Mouse (Mus musculus) limb, embryonic 11.5 days (tissue): ENCODE data around the gene Ccdc34. TPM values are rescaled to one million over a fixed set of nuclear protein-coding genes. Genes with fewer than 3 reads are reported as not detected.
A peak's percentile ranks its signal among the peaks of the same experiment; 100 is the strongest.

Source experiments
- ATAC-seq: fragments of 200-750 bp; cut with Nextera tagmentation; 2 replicates; pipeline ENCODE4 v1.8.0; 2017; ENCODE audit warnings: low read depth; ENCODE audit not compliant: insufficient number of reproducible peaks, low FRiP score, low TSS enrichment
- DNase-seq: peaks from one replicate; pipeline ENCODE4 v3.0.0-alpha.2; 2015; ENCODE audit warnings: low spot score
- H3K27ac ChIP-seq: fragments of 300-500 bp; sonication (generic); replicated peaks from 2 replicates; pipeline ENCODE4 v1.5.1; 2014; ENCODE audit warnings: low read depth, mild to moderate bottlenecking, low read length
- H3K27me3 ChIP-seq: fragments of 300-500 bp; sonication (generic); 2 replicates; pipeline ENCODE4 v1.6.1; 2014; ENCODE audit warnings: mild to moderate bottlenecking, low read length, mixed read lengths; ENCODE audit not compliant: control insufficient read depth, insufficient read depth
- H3K36me3 ChIP-seq: fragments of 300-500 bp; sonication (generic); 2 replicates; pipeline ENCODE4 v1.6.1; 2014; ENCODE audit warnings: mild to moderate bottlenecking, low read length, moderate library complexity, mixed read lengths; ENCODE audit not compliant: control insufficient read depth, insufficient read depth
- H3K4me1 ChIP-seq: fragments of 300-500 bp; sonication (generic); 2 replicates; pipeline ENCODE4 v1.6.1; 2014; ENCODE audit warnings: low read length, mixed read lengths; ENCODE audit not compliant: control insufficient read depth, insufficient read depth
- H3K4me2 ChIP-seq: fragments of 300-500 bp; sonication (generic); 2 replicates; pipeline ENCODE4 v1.6.1; 2014; ENCODE audit warnings: low read depth, mild to moderate bottlenecking, moderate library complexity; ENCODE audit not compliant: severe bottlenecking
- H3K4me3 ChIP-seq: fragments of 300-500 bp; sonication (generic); 2 replicates; pipeline ENCODE4 v1.5.1; 2014; ENCODE audit warnings: low read depth, low read length
- H3K9ac ChIP-seq: fragments of 300-500 bp; sonication (generic); 2 replicates; pipeline ENCODE4 v1.6.1; 2014; ENCODE audit warnings: mild to moderate bottlenecking, low read length
- H3K9me3 ChIP-seq: fragments of 300-500 bp; sonication (generic); 2 replicates; pipeline ENCODE4 v1.6.1; 2016; ENCODE audit warnings: low read length; ENCODE audit not compliant: control insufficient read depth
- WGBS: fragments of 180-500 bp; shearing (Covaris S2); extraction: QIAGEN DNeasy Blood & Tissue Kit; methylation state at CpG from one replicate; pipeline ENCODE4 v1.1.7; 2014; 5-methylcytosine and 5-hydroxymethylcytosine counted together
- polyA plus RNA-seq: library from polyadenylated mRNA; unstranded; fragments of >200 nt; fragmentation: Nextera tagmentation; extraction: Ambion mirVana; gene quantifications from 2 replicates; pipeline ENCODE4 v1.2.1, GENCODE M21; 2014

Gene Ccdc34
- polyA plus RNA-seq, 1 experiment from 2014 or later, result 68.8 TPM

GRCm38 (mm10) chr2:110190416-110190815, 172.8 kb downstream of the Ccdc34 start:
- 90% methylated on average over 2 of the region's 2 CpGs for WGBS
- DNase-seq (no peak), ATAC-seq (no peak)
- H3K9me3 ChIP-seq, result no peaks in the 10 kb centered on the region
- no peak overlapping the region for H3K4me3 ChIP-seq
- H3K27ac ChIP-seq, result no peak overlapping the region
- H3K9ac ChIP-seq, result no peak overlapping the region
- H3K36me3 ChIP-seq, result no peaks in the 10 kb centered on the region
- peaks cover 27% of the 10 kb centered on the region for H3K4me1 ChIP-seq
- H3K27me3 ChIP-seq, result no peaks in the 10 kb centered on the region
- H3K4me2 ChIP-seq, result no peak overlapping the region

GRCm38 (mm10) chr2:110191186-110191690, 173.6 kb downstream of the Ccdc34 start:
- H3K9ac ChIP-seq, result no peak overlapping the region
- ATAC-seq, result no peak
- H3K4me1 ChIP-seq, result peaks cover 27% of the 10 kb centered on the region
- 52% methylated on average over 4 of the region's 4 CpGs for WGBS
- H3K9me3 ChIP-seq, result no peaks in the 10 kb centered on the region
- H3K4me2 ChIP-seq, result no peak overlapping the region
- no peak overlapping the region for H3K27ac ChIP-seq
- H3K27me3 ChIP-seq, result no peaks in the 10 kb centered on the region
- H3K4me3 ChIP-seq, result no peak overlapping the region
- no peaks in the 10 kb centered on the region for H3K36me3 ChIP-seq
- DNase-seq, result no peak

DNA sequence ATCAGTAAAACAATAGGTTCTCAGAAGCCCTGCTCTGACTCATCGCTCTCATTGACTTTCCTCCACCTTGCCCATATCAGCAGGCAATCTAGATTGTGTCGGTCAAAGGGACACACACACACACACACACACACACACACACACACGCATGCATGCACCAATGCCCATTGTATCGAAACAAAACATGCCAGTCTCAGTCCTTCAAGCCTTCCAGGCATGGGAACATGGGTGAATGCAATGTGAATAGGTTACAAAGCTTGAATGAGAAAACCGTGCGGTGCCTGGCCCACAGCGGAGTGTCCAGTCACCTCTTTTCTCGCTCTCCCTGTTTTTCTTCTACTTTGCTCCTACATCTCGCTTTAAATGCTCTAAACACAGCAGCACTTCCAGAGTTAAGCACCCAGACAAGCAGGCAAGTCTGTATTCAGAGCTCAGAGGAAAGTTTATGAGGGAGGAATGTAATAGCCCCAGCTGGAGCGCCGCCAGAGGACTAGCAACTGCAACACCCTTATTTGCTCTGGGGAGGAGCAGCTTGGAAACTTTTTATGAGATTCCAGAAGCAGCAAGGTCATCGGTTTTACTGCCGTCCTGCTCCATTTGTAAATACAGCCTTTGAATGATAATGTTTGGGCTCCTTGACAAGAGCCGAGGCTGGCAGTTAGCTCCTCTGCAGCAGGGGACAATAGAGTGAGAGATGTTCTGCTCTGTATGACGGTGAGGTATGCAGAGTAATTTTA, 174.5 kb downstream of the Ccdc34 start:
- H3K9ac ChIP-seq, result no peak overlapping the region
- peak; percentile 77 for ATAC-seq
- H3K36me3 ChIP-seq, result no peaks in the 10 kb centered on the region
- no peaks in the 10 kb centered on the region for H3K27me3 ChIP-seq
- no peak overlapping the region for H3K4me3 ChIP-seq
- peak; percentile 79 for DNase-seq
- peak overlapping the region; percentile 63 for H3K27ac ChIP-seq
- H3K4me2 ChIP-seq, result peak overlapping the region; percentile 3; the same call in 1 of the 2 replicates
- H3K9me3 ChIP-seq, result no peaks in the 10 kb centered on the region
- H3K4me1 ChIP-seq, result peaks cover 27% of the 10 kb centered on the region
- 26% methylated on average over 15 of the region's 15 CpGs for WGBS

- no peak overlapping the region for H3K9ac ChIP-seq
- no peaks in the 10 kb centered on the region for H3K36me3 ChIP-seq
- ATAC-seq, result peak; percentile 85
- H3K27me3 ChIP-seq, result no peaks in the 10 kb centered on the region
- H3K27ac ChIP-seq, result peak overlapping the region; percentile 37; the same call in 1 of the 2 replicates
- H3K4me1 ChIP-seq, result peaks cover 27% of the 10 kb centered on the region
- DNase-seq, result peak; percentile 59
- no peak overlapping the region for H3K4me3 ChIP-seq
- peak overlapping the region; percentile 3; the same call in 1 of the 2 replicates for H3K4me2 ChIP-seq
- 20% methylated on average over 3 of the region's 3 CpGs for WGBS
- H3K9me3 ChIP-seq, result no peaks in the 10 kb centered on the region
These were observed 175.2 kb downstream of the Ccdc34 start for GRCm38 (mm10) chr2:110192702-110193312.

GRCm38 (mm10) chr2:110196551-110196950, 178.9 kb downstream of the Ccdc34 start:
- no peak for DNase-seq
- ATAC-seq, result no peak
- H3K27me3 ChIP-seq, result no peaks in the 10 kb centered on the region
- peaks cover 17% of the 10 kb centered on the region for H3K4me1 ChIP-seq
- no peaks in the 10 kb centered on the region for H3K9me3 ChIP-seq
- H3K27ac ChIP-seq, result no peak overlapping the region
- no peaks in the 10 kb centered on the region for H3K36me3 ChIP-seq
- WGBS, result 91% methylated on average over 2 of the region's 2 CpGs
- no peak overlapping the region for H3K4me3 ChIP-seq
- H3K4me2 ChIP-seq, result no peak overlapping the region
- H3K9ac ChIP-seq, result no peak overlapping the region

DNA sequence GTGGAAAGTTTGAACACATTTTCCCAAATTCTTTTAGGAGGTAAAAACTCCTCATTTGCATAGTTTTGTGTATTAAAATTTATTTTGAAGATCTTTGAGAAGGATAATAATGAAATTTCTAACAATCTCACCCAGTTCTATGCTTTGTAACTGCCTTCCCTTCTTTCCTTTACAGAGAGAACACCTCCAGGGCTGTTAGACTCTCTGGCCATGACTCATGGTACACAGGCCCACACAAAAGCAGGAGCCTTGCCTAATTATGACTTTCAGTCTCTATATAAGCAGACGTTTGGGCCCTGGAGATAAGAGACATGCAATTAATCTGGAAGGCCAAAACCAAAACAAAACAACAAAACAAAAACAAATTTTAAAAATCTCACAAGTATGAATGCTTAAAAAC, 182.0 kb downstream of the Ccdc34 start:
- Histone ChIP-seq H3K9ac (no peak overlapping the region), H3K4me3 (no peak overlapping the region), H3K4me1 (peaks cover 3% of the 10 kb centered on the region; the same call in 1 of the 2 replicates), H3K27me3 (no peaks in the 10 kb centered on the region), H3K9me3 (no peaks in the 10 kb centered on the region), H3K27ac (no peak overlapping the region), H3K4me2 (no peak overlapping the region), H3K36me3 (no peaks in the 10 kb centered on the region)
- DNase-seq (no peak), ATAC-seq (no peak)
- WGBS, result 29% methylated on average over 1 of the region's 1 CpGs

DNA sequence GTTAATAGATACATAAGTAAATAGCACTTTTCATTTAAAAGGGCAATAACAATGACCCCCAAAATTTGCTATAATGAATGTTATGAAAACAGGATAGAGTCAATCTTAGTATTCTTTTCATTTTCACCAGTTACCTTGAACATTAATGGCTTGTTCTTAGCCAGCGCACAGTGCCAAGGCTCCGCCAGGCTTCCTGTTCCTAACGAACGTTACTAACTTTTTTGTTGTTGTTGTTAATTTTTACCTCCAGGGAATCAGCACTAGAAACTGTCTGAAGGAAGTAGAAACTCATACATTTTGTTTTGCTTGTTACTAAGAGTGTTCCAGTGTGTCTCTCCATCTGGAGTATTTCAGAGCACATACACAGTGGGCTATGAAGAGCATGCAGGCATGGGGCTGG, 184.2 kb downstream of the Ccdc34 start:
- peaks cover 3% of the 10 kb centered on the region; the same call in 1 of the 2 replicates for H3K4me1 ChIP-seq
- H3K9ac ChIP-seq, result no peak overlapping the region
- ATAC-seq (no peak), DNase-seq (no peak)
- WGBS, result 46% methylated on average over 4 of the region's 4 CpGs
- no peak overlapping the region for H3K4me3 ChIP-seq
- H3K4me2 ChIP-seq, result no peak overlapping the region
- H3K27ac ChIP-seq, result no peak overlapping the region
- H3K9me3 ChIP-seq, result no peaks in the 10 kb centered on the region
- no peaks in the 10 kb centered on the region for H3K27me3 ChIP-seq
- no peaks in the 10 kb centered on the region for H3K36me3 ChIP-seq

GRCm38 (mm10) chr2:110202716-110203497, 185.3 kb downstream of the Ccdc34 start:
- WGBS, result 69% methylated on average over 13 of the region's 13 CpGs
- ATAC-seq, result no peak
- Histone ChIP-seq H3K27ac (no peak overlapping the region), H3K27me3 (no peaks in the 10 kb centered on the region), H3K9me3 (no peaks in the 10 kb centered on the region), H3K4me1 (peaks cover 3% of the 10 kb centered on the region; the same call in 1 of the 2 replicates), H3K9ac (no peak overlapping the region), H3K4me2 (no peak overlapping the region), H3K36me3 (no peaks in the 10 kb centered on the region), H3K4me3 (no peak overlapping the region)
- no peak for DNase-seq
